Mouse (Mus musculus) lung, embryonic 16.5 days (tissue): ENCODE data around the gene Smad6. TPM values are rescaled to one million over a fixed set of nuclear protein-coding genes. Genes with fewer than 3 reads are reported as not detected.

Experiments used
- polyA plus RNA-seq: library from polyadenylated mRNA; unstranded; fragments of >200 nt; fragmentation: Nextera tagmentation; extraction: Ambion mirVana; gene quantifications from 2 replicates; pipeline ENCODE4 v1.2.1, GENCODE M21; 2015

Smad6 gene
- polyA plus RNA-seq, 1 experiment from 2014 or later = 8.6 TPM

Other genes with a start within 250 kb of the Smad6 start
- gene Lctl, start 95.1 kb upstream of the Smad6 start, polyA plus RNA-seq = not detected in 2 replicates
- gene Zwilch, start 151.0 kb upstream of the Smad6 start, polyA plus RNA-seq = 27.9 and 28.5 TPM in 2 replicates
- 1,101 and 1,112 TPM in 2 replicates for gene Rpl4, start 151.3 kb upstream of the Smad6 start, polyA plus RNA-seq
- 28.5 and 34.2 TPM in 2 replicates for gene Snapc5, start 157.2 kb upstream of the Smad6 start, polyA plus RNA-seq
- gene Uchl4, start 213.1 kb upstream of the Smad6 start, polyA plus RNA-seq = 1.4 and 3.9 TPM in 2 replicates
- gene Map2k1, start 231.6 kb upstream of the Smad6 start, polyA plus RNA-seq = 66.5 and 66.7 TPM in 2 replicates